Mouse (Mus musculus) midbrain, postnatal 0 days (tissue): Measurements from ENCODE around the gene Myo19. TPM values are rescaled to one million over a fixed set of nuclear protein-coding genes. Genes with fewer than 3 reads are reported as not detected.
A peak's percentile ranks its signal among the peaks of the same experiment; 100 is the strongest.

Experiments
- ATAC-seq: fragments of 200-750 bp; cut with Nextera tagmentation; 2 replicates; pipeline ENCODE4 v1.8.0; 2017; ENCODE audit warnings: moderate number of reproducible peaks, mild to moderate bottlenecking, moderate TSS enrichment, moderate library complexity; ENCODE audit not compliant: low FRiP score
- DNase-seq: peaks from one replicate; pipeline ENCODE4 v3.0.0-alpha.2; 2015; ENCODE audit warnings: low spot score
- H3K27ac ChIP-seq: fragments of 300-500 bp; sonication (generic); 2 replicates; pipeline ENCODE4 v1.5.1; 2014; ENCODE audit warnings: low read depth, mild to moderate bottlenecking, low read length, mixed read lengths
- H3K27me3 ChIP-seq: fragments of 300-500 bp; sonication (generic); 2 replicates; pipeline ENCODE4 v1.6.1; 2014; ENCODE audit warnings: low read length, control low read depth, mixed read lengths; ENCODE audit not compliant: insufficient read depth
- H3K36me3 ChIP-seq: fragments of 300-500 bp; sonication (generic); 2 replicates; pipeline ENCODE4 v1.6.1; 2014; ENCODE audit warnings: low read length, control low read depth, mixed read lengths; ENCODE audit not compliant: insufficient read depth
- H3K4me1 ChIP-seq: fragments of 300-500 bp; sonication (generic); 2 replicates; pipeline ENCODE4 v1.6.1; 2014; ENCODE audit warnings: mild to moderate bottlenecking, control low read depth, antibody characterized with exemption, low read length, mixed read lengths; ENCODE audit not compliant: insufficient read depth
- H3K4me2 ChIP-seq: fragments of 300-500 bp; sonication (generic); 2 replicates; pipeline ENCODE4 v1.6.1; 2014; ENCODE audit warnings: low read depth, mild to moderate bottlenecking, low read length, mixed read lengths; ENCODE audit not compliant: poor library complexity, severe bottlenecking
- H3K4me3 ChIP-seq: fragments of 300-500 bp; sonication (generic); 2 replicates; pipeline ENCODE4 v1.5.1; 2014; ENCODE audit warnings: low read depth, mild to moderate bottlenecking, low read length, moderate library complexity
- H3K9ac ChIP-seq: fragments of 300-500 bp; sonication (generic); replicated peaks from 2 replicates; pipeline ENCODE4 v1.6.1; 2014; ENCODE audit warnings: mild to moderate bottlenecking, low read length, moderate library complexity, mixed read lengths; ENCODE audit not compliant: poor library complexity, severe bottlenecking
- H3K9me3 ChIP-seq: fragments of 300-500 bp; sonication (generic); 2 replicates; pipeline ENCODE4 v1.6.1; 2016; ENCODE audit warnings: low read length, control low read depth
- CTCF ChIP-seq: IDR thresholded peaks from 2 replicates; pipeline ENCODE4 v1.5.1; 2016; ENCODE audit warnings: antibody characterized with exemption, mild to moderate bottlenecking
- WGBS: fragments of 180-500 bp; shearing (Covaris S2); extraction: QIAGEN DNeasy Blood & Tissue Kit; methylation state at CpG from one replicate; pipeline ENCODE4 v1.1.7; 2014; 5-methylcytosine and 5-hydroxymethylcytosine counted together
- polyA plus RNA-seq: library from polyadenylated mRNA; unstranded; fragments of >200 nt; fragmentation: Nextera tagmentation; extraction: Ambion mirVana; gene quantifications from 2 replicates; pipeline ENCODE4 v1.2.1, GENCODE M21; 2015
- total RNA-seq: library from RNA; depleted of rRNA; stranded (reverse); fragments of >200 nt; gene quantifications from 2 replicates; pipeline ENCODE4 v1.2.3, GENCODE M21; 2014

Myo19 gene
- total and polyA plus RNA-seq, 2 experiments from 2014 or later, result 4.4 to 13.6 TPM

DNA sequence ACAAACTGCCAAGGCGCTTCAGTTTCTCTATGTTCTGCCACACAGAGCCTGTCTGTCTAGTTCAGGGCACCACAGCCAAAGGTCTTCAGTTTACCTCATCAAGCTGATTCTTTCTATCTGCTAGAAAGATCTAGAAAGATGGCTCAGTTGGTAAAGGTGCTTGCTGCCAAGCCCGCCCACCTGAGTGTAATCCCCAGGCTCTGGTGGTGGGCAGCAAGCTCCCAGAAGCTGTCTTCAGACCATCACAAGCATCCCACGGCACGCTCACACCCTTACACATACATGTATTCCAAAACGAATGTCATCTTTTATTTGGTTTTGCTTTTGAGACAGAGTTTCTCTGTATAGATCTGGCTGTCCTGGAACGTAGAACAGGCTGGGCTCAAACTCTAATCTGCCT is 28.5 kb downstream of the Myo19 start:
- no peak overlapping the region for H3K4me2 ChIP-seq
- H3K4me3 ChIP-seq, result no peak overlapping the region
- ATAC-seq (no peak), DNase-seq (no peak)
- peaks cover 68% of the 10 kb centered on the region for H3K36me3 ChIP-seq
- TF ChIP-seq CTCF, result no peak
- H3K9ac ChIP-seq, result no peak overlapping the region
- no peaks in the 10 kb centered on the region for H3K27me3 ChIP-seq
- no peaks in the 10 kb centered on the region for H3K9me3 ChIP-seq
- WGBS, result 96% methylated on average over 6 of the region's 6 CpGs
- H3K27ac ChIP-seq, result no peak overlapping the region
- H3K4me1 ChIP-seq, result no peaks in the 10 kb centered on the region

DNA sequence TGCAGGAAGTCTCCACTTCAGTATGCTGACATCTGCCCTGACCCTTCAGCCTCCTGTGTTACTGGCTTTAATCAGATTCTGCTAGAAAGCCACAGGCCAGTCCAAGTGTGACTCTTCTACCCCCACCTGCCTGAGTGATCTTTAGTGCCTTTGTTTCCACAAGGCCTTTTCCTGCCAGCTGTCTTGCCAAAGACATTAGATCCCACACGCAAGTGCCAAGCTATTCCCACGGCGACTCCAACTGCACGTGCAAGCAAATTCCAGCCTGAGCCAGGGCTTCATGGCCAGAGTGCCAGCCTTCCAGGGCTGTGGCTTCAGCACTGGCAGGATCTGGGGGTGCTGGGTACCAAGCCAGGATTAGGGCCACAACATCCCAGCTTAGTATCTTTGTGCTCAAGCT is 30.5 kb downstream of the Myo19 start:
- Histone ChIP-seq H3K36me3 (peaks cover 66% of the 10 kb centered on the region), H3K9me3 (no peaks in the 10 kb centered on the region)

DNA sequence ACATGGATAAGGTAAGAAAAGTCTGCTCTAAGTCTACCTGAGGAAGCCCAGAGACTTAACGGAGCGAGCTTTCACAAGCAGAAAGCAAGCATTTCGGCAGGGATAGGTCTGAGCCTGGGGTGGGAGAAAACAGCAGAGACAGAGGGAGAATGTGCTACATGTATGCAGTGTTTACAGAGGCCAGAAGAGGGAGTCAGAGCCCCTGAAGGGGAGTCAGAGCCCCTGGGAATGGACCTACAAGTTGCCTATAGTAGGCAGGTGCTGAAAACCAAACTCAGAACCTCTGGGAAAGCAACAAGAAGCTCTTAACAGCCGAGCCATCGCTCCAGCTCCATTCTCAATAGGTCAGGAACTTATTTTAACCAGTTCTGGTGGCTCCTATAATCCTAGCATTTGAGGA is 34.7 kb downstream of the Myo19 start:
- H3K9ac ChIP-seq, result no peak overlapping the region
- DNase-seq (no peak), ATAC-seq (no peak)
- peak; percentile 31; the same call in 1 of the 2 replicates for TF ChIP-seq CTCF
- H3K4me3 ChIP-seq, result no peak overlapping the region
- H3K4me1 ChIP-seq, result no peaks in the 10 kb centered on the region
- H3K4me2 ChIP-seq, result no peak overlapping the region
- WGBS, result 79% methylated on average over 5 of the region's 5 CpGs
- H3K27me3 ChIP-seq, result no peaks in the 10 kb centered on the region
- no peak overlapping the region for H3K27ac ChIP-seq
- peaks cover 30% of the 10 kb centered on the region for H3K36me3 ChIP-seq
- no peaks in the 10 kb centered on the region for H3K9me3 ChIP-seq

More for the DNA sequence above, 30.5 kb downstream of the Myo19 start:
- H3K4me1 ChIP-seq, result no peaks in the 10 kb centered on the region
- H3K27ac ChIP-seq, result no peak overlapping the region
- WGBS, result 73% methylated on average over 4 of the region's 4 CpGs
- no peak overlapping the region for H3K4me2 ChIP-seq
- DNase-seq (no peak), ATAC-seq (no peak)
- H3K27me3 ChIP-seq, result no peaks in the 10 kb centered on the region
- H3K9ac ChIP-seq, result no peak overlapping the region
- TF ChIP-seq CTCF, result no peak
- no peak overlapping the region for H3K4me3 ChIP-seq

DNA sequence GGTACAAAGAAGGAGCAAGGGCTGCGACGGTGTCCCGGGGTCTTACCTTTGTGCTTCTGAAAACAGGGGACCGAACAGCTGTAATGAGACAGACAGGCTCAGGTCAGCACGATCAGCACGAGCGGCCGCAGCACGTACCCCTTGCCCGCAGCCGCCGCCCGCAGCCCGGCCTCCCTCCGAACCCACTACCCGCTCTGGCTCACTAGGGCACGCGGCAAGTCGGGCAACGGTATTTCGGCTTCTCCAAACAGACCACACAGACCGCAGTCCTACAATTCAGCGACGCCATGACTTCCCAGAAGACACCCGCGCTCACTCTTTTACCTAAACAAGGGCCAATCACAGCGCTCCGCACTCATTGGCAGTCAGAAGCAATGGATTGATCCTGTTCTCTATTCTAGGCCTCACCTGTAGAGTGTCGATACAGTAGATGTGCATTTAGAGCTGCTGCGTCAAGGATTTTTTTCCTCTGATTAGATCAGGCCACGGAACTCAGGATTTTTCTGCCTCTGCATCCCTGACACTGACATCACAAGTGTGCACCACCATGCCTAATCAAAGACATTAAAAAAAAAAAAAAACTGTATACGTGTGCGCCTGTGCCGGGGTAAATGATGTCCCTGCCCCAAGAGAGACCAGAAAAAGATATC is 36.2 kb downstream of the Myo19 start, which contains the start of gene Znhit3:
Znhit3 (minus strand) TSS at position 314 of the 650 bp plus-strand sequence.
- DNase-seq, result peak; percentile 97
- TF ChIP-seq CTCF, result no peak
- 3% methylated on average over 34 of the region's 34 CpGs for WGBS
- Histone ChIP-seq H3K9me3 (no peaks in the 10 kb centered on the region), H3K36me3 (peaks cover 21% of the 10 kb centered on the region), H3K4me3 (peak within 1 kb of the TSS; percentile 94), H3K9ac (peak within 1 kb of the TSS; percentile 75), H3K27me3 (no peaks in the 10 kb centered on the region), H3K27ac (0 out of 2 replicates have a peak within 1 kb of the TSS, but pooled peaks have one; percentile 52), H3K4me2 (peak within 1 kb of the TSS; percentile 72), H3K4me1 (no peaks in the 10 kb centered on the region)
- ATAC-seq, result peak; percentile 91

DNA sequence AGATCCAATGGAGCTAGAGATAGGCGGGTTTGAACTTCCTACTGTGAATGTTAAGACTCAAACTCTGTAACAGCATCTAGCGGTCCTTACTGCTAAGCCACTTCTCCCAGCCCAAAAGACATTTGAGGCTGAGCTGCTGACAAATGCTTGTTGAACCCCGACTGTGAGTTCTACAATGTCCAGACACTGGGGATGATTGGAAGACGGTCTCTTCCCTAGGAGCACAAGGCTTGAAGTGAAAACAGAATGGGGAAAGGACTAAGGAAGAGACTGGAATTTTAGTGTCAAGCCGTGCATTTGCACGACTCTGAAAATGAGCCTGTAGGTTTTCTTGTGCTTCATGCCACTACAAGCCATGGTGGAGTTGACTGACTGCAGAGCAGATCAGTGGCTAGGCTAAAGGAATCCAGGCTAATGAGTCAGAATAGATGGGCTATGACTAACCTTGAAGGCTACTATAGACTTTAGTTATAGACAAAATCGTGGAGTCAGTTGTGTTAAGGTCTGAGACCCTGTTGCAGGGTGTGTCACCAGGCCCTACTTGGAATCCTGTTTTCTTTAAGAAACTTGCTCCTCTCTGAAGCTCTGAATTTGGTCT is 36.9 kb downstream of the Myo19 start:
- peak overlapping the region; percentile 94 for H3K4me3 ChIP-seq
- 0 out of 2 replicates have a peak overlapping the region, but pooled peaks have one; percentile 44 for H3K9ac ChIP-seq
- peak overlapping the region; percentile 72 for H3K4me2 ChIP-seq
- TF ChIP-seq CTCF, result no peak
- H3K36me3 ChIP-seq, result peaks cover 19% of the 10 kb centered on the region
- H3K4me1 ChIP-seq, result no peaks in the 10 kb centered on the region
- DNase-seq, result no peak
- no peak overlapping the region for H3K27ac ChIP-seq
- ATAC-seq, result no peak
- no peaks in the 10 kb centered on the region for H3K9me3 ChIP-seq
- no peaks in the 10 kb centered on the region for H3K27me3 ChIP-seq
- WGBS, result 56% methylated on average over 7 of the region's 7 CpGs

DNA sequence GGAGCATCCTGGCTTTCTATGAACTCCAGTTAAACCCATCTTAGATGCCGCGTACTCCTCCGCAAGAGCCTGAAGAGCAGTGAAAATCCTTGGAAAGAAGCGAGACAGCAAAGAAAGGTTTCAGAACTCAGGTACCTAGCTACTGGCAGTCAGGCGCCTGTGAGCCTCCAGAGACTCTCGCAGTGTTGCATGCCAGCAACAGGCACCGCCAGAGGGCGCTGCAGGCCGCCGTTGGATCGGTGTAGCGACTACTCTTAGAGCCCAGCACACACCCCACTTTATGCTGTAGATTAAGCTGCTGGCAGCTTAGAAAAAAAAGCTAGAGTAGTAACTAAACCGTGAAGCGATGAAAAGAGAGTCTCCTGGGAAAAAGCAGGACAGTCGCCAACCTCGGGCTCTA is 38.5 kb downstream of the Myo19 start:
- Histone ChIP-seq H3K9ac (no peak overlapping the region), H3K4me3 (no peak overlapping the region), H3K9me3 (no peaks in the 10 kb centered on the region), H3K4me2 (peak overlapping the region; percentile 42), H3K27ac (no peak overlapping the region), H3K4me1 (no peaks in the 10 kb centered on the region), H3K27me3 (no peaks in the 10 kb centered on the region), H3K36me3 (peaks cover 9% of the 10 kb centered on the region; the same call in 1 of the 2 replicates)
- peak; percentile 97 for TF ChIP-seq CTCF
- 4% methylated on average over 16 of the region's 16 CpGs for WGBS
- ATAC-seq, result 0 out of 2 replicates have a peak, but pooled peaks have one; percentile 69
- peak; percentile 84 for DNase-seq
